Mouse (Mus musculus) erythroblast, embryonic 14.5 days (primary cell): Measurements from ENCODE around the gene Fabp6.

Source experiments
- GATA1 ChIP-seq: IDR thresholded peaks from 2 replicates; pipeline ENCODE4 v1.6.1; 2012; ENCODE audit warnings: low read length, inconsistent platforms, mixed read lengths
- TAL1 ChIP-seq: IDR thresholded peaks from 3 replicates; pipeline ENCODE4 v1.6.1; 2012; ENCODE audit warnings: low read length, inconsistent platforms, mixed read lengths

GRCm38 (mm10) chr11:43569595-43569994 is 31.7 kb downstream of the Fabp6 start:
- TF ChIP-seq TAL1 (no peak), GATA1 (no peak)
